25 mouse cellular contexts compared by ENCODE assay signal in the genomic region with DNA sequence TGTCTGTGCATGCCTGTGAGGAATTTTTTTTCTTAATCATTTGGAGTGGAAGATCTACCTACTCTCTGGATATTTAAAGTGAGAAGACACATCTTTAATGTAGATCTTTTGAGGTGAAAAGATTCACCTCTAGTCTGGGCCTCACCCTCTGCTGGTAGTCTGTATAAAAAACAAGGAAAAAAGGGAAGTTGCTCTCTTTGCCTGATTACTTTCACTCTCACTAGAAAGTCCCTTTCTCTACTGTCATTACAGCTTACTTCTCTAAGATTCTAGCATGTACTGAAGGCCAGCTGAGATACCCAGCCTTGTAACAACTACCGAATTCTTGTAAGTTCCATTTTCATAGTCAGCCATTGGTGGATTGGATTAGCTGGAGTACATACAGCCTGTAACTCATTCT.
"Had no signal": no experiment of that assay in that cellular context is flagged by ENCODE, and none has a peak within 500 bp of the region (broad histone marks: within the 10 kb centered on the region; RNA-seq: fewer than 3 reads in every experiment).

No protein-coding gene starts in this region.

- H3K4me3 ChIP-seq: heart, embryonic 10.5 days; heart, embryonic 12.5 days; hindbrain, embryonic 10.5 days; hindbrain, embryonic 12.5 days; kidney, embryonic 15.5 days; limb, embryonic 13.5 days; limb, embryonic 15.5 days; liver, embryonic 12.5 days had no signal

- H3K9me3 ChIP-seq: heart, embryonic 10.5 days; heart, embryonic 12.5 days; hindbrain, embryonic 10.5 days; hindbrain, embryonic 12.5 days; kidney, embryonic 15.5 days; limb, embryonic 13.5 days; limb, embryonic 15.5 days; liver, embryonic 12.5 days had no signal

- H3K36me3 ChIP-seq: heart, embryonic 10.5 days; heart, embryonic 12.5 days; hindbrain, embryonic 10.5 days; hindbrain, embryonic 12.5 days; kidney, embryonic 15.5 days; limb, embryonic 13.5 days; limb, embryonic 15.5 days; liver, embryonic 12.5 days had no signal

- H3K4me2 ChIP-seq: heart, embryonic 12.5 days; hindbrain, embryonic 12.5 days; hindbrain, embryonic 14.5 days; kidney, embryonic 15.5 days; limb, embryonic 13.5 days; limb, embryonic 15.5 days; liver, embryonic 12.5 days had no signal

- H3K27ac ChIP-seq: heart, embryonic 10.5 days; hindbrain, embryonic 10.5 days; hindbrain, embryonic 12.5 days; hindbrain, embryonic 14.5 days; kidney, embryonic 15.5 days; kidney, postnatal 0 days; limb, embryonic 13.5 days; limb, embryonic 15.5 days; liver, embryonic 12.5 days had no signal

- H3K9ac ChIP-seq: heart, embryonic 12.5 days; hindbrain, embryonic 12.5 days; hindbrain, embryonic 14.5 days; kidney, embryonic 15.5 days; limb, embryonic 13.5 days; limb, embryonic 15.5 days; liver, embryonic 12.5 days had no signal

- ATAC-seq: hindbrain, embryonic 16.5 days; intestine, embryonic 16.5 days; liver, embryonic 12.5 days had no signal

- DNase-seq: gastrocnemius, postnatal 14 days; gastrocnemius, postnatal 36 days; heart, adult 18-20 months; heart, postnatal 14 days; heart, postnatal 36 days; kidney, adult 11 months; kidney, adult 2 months; kidney, adult 9 months; kidney, postnatal 14 days; kidney, postnatal 36 days; layer of hippocampus, adult 9-11 months; layer of hippocampus, postnatal 36 days; left cerebral cortex, postnatal 4 days had no signal

- H3K27me3 ChIP-seq: heart, embryonic 12.5 days; hindbrain, embryonic 12.5 days; kidney, embryonic 15.5 days; limb, embryonic 13.5 days; limb, embryonic 15.5 days; liver, embryonic 12.5 days had no signal

- H3K4me1 ChIP-seq: heart, embryonic 10.5 days; heart, embryonic 12.5 days; hindbrain, embryonic 10.5 days; hindbrain, embryonic 12.5 days; kidney, embryonic 15.5 days; limb, embryonic 13.5 days; limb, embryonic 15.5 days; liver, embryonic 12.5 days had no signal
